Mouse (Mus musculus) adrenal gland, postnatal 36 days (tissue): ENCODE measurements around the gene Ap1m1. TPM values are rescaled to one million over a fixed set of nuclear protein-coding genes. Genes with fewer than 3 reads are reported as not detected.

Source experiments
- DNase-seq, 2 experiments: peaks; one replicate each; pipeline ENCODE4 v3.0.0; 2021; ENCODE audit warnings: mixed read lengths in 1 of 2
- total RNA-seq, 2 experiments: library from RNA; stranded (reverse); gene quantifications; 2 replicates each; pipeline ENCODE4 v1.2.3; 2021

Ap1m1 gene
- total RNA-seq, 2 experiments from 2014 or later: 59.4 to 61.3 TPM

GRCm38 (mm10) chr8:72295125-72295524, 55.3 kb downstream of the Ap1m1 start:
- no peak for DNase-seq

GRCm38 (mm10) chr8:72295679-72296078, 55.9 kb downstream of the Ap1m1 start:
- peak; percentile 77 to 85 for DNase-seq

GRCm38 (mm10) chr8:72296561-72296960, 56.7 kb downstream of the Ap1m1 start:
- DNase-seq: peak in 1 of 2 experiments; percentile 46

GRCm38 (mm10) chr8:72298928-72299327, 59.1 kb downstream of the Ap1m1 start:
- no peak for DNase-seq

GRCm38 (mm10) chr8:72300654-72301400, 61.0 kb downstream of the Ap1m1 start:
- no peak for DNase-seq

GRCm38 (mm10) chr8:72301497-72301896, 61.7 kb downstream of the Ap1m1 start:
- DNase-seq: no peak

- peak; percentile 17 to 31 for DNase-seq
These were observed 63.3 kb downstream of the Ap1m1 start for GRCm38 (mm10) chr8:72302986-72303612.

GRCm38 (mm10) chr8:72303633-72304032, 63.8 kb downstream of the Ap1m1 start:
- DNase-seq: peak; percentile 77 to 85

GRCm38 (mm10) chr8:72305210-72305905, 65.5 kb downstream of the Ap1m1 start, which contains the start of gene Gm10282:
Gene Gm10282 (minus strand): TSS chr8:72305260.
- DNase-seq: no peak

- DNase-seq: no peak
These were observed 67.1 kb downstream of the Ap1m1 start for GRCm38 (mm10) chr8:72306913-72307312.

Other genes starting within 250 kb of the Ap1m1 start
- 1 to 10 TPM; 4.8 to 6.0 TPM for gene Cyp4f18, start 230.4 kb upstream of the Ap1m1 start, total RNA-seq
- gene Olfr372, start 198.8 kb upstream of the Ap1m1 start, total RNA-seq: not detected
- gene Olfr373, start 156.8 kb upstream of the Ap1m1 start, total RNA-seq: not detected
- gene Olfr374, start 133.0 kb upstream of the Ap1m1 start, total RNA-seq: not detected
- 100 to 1,000 TPM; 198 to 284 TPM for gene Tpm4, start 105.0 kb upstream of the Ap1m1 start, total RNA-seq
- gene Rab8a, start 78.8 kb upstream of the Ap1m1 start, total RNA-seq: 10 to 100 TPM; 56.8 to 67.0 TPM
- not detected for gene Hsh2d, start 50.4 kb upstream of the Ap1m1 start, total RNA-seq
- under 1 TPM in 1 of 2 experiments, not detected in 1; 0.72 TPM for gene Cib3, start 27.2 kb upstream of the Ap1m1 start, total RNA-seq
- gene Gm11034, start 26.4 kb upstream of the Ap1m1 start, total RNA-seq: not detected
- 10 to 100 TPM; 46.9 to 61.4 TPM for gene Fam32a, start 20.3 kb upstream of the Ap1m1 start, total RNA-seq
- gene Gm10282, start 65.2 kb downstream of the Ap1m1 start, total RNA-seq: 10 to 100 TPM in 1 of 2 experiments, 1 to 10 TPM in 1; 5.8 to 20.3 TPM
- 10 to 100 TPM; 45.2 to 67.5 TPM for gene Klf2, start 79.0 kb downstream of the Ap1m1 start, total RNA-seq
- gene Eps15l1, start 181.4 kb downstream of the Ap1m1 start, total RNA-seq: 10 to 100 TPM; 38.6 to 52.6 TPM
- gene Calr3, start 203.9 kb downstream of the Ap1m1 start, total RNA-seq: 1 to 10 TPM; 3.7 to 4.3 TPM
- gene 1700030K09Rik, start 203.9 kb downstream of the Ap1m1 start, total RNA-seq: 1 to 10 TPM; 7.1 to 8.1 TPM
- 10 to 100 TPM; 57.3 to 63.1 TPM for gene Cherp, start 235.2 kb downstream of the Ap1m1 start, total RNA-seq